Mouse (Mus musculus) megakaryocyte, embryonic 14.5 days (primary cell): ENCODE measurements around the gene Fbxw25.
"Not testable (repeated sequence)": the region's sequence is repeated elsewhere in the genome, so short reads cannot be mapped to it uniquely, and the experiment has no call there.

ENCODE experiments used
- FLI1 ChIP-seq: IDR thresholded peaks from 2 replicates; pipeline ENCODE4 v1.6.1; 2012; ENCODE audit warnings: low read length, inconsistent platforms, mixed read lengths
- GATA1 ChIP-seq: IDR thresholded peaks from 3 replicates; pipeline ENCODE4 v1.6.1; 2012; ENCODE audit warnings: mixed read lengths, low read length, inconsistent platforms, borderline replicate concordance

DNA sequence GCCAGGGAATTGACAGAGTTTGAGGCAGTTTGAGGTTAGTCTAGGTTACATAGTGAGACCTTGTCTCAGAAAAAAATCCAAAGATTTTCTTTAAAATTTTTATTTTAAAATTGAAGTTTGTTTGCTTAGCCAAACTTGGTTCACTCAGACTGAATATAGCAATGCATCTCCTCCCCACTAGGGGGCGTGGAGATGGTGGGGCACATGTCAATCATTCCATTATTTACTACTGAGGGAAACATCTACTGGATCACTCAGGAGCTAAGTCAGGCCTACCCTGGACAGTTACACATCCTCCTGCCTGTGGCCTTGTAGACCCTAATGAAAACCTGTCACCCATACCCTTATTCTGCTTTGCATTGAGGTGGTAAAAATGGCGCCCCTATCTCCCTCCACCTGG lies 62.3 kb downstream of the Fbxw25 start:
- not testable (repeated sequence) for TF ChIP-seq GATA1, FLI1
